Mouse (Mus musculus) stomach, adult 2 months (tissue): ENCODE results near the gene Gm12695. TPM values are rescaled to one million over a fixed set of nuclear protein-coding genes. Genes with fewer than 3 reads are reported as not detected.

Experiments
- polyA plus RNA-seq: library from polyadenylated mRNA; depleted of rRNA; stranded (reverse); fragments of >200 nt; gene quantifications from 2 replicates; pipeline ENCODE4 v1.2.3, GENCODE M21; 2012; rRNA removed

The Gm12695 gene
- polyA plus RNA-seq, result not detected in 2 replicates

DNA sequence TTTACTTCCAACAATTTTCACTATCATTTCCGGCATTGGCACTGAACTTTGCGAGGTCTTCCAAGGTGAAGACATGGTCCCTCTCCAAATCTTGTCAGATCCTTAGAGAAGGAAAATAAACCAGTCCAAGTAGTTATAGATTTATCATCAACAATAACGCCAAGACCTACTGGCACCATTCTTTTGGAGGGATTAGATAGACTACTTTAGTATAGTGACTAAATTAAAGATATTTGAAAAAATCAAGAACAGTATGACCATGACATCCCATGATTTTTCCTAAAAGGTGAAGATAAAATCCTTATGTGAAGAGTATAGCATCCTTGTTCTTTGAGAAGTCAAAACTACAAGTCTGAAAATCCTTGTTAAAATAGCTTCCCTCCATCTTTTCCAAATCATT lies at the start of gene Gm12695:
Gene Gm12695 (minus strand): TSS at position 101 of the 400 bp plus-strand sequence.

Other genes starting within 250 kb of the Gm12695 start
- gene Cyp2j6, start 231.5 kb downstream of the Gm12695 start, polyA plus RNA-seq, result 8.4 and 9.1 TPM in 2 replicates
- gene Cyp2j9, start 193.6 kb downstream of the Gm12695 start, polyA plus RNA-seq, result 0.80 and 2.2 TPM in 2 replicates
- not detected in 2 replicates for gene Cyp2j5, start 121.0 kb downstream of the Gm12695 start, polyA plus RNA-seq